Mouse (Mus musculus) megakaryocyte progenitor cell, adult 5-6 weeks (primary cell): ENCODE measurements around the gene Cog7. TPM values are rescaled to one million over a fixed set of nuclear protein-coding genes. Genes with fewer than 3 reads are reported as not detected.

ENCODE experiments used
- total RNA-seq, 2 experiments: library from RNA; stranded (forward) in 1 of 2; stranded (reverse) in 1 of 2; fragments of 157-497, 149-512 nt in 1 of 2; fragments of 200-1000 nt in 1 of 2; gene quantifications; 2 replicates each; pipeline versions ENCODE4 v1.2.3 to v1.2.4; 2015 to 2017

The Cog7 gene
- total RNA-seq, 2 experiments from 2014 or later = 15.1 to 19.2 TPM

Other genes starting within 250 kb of the Cog7 start
- gene Scnn1g, start 247.2 kb downstream of the Cog7 start, total RNA-seq (2015) = not detected in 2 replicates
- gene Scnn1g, start 247.2 kb downstream of the Cog7 start, total RNA-seq (2017) = not detected in 2 replicates
- not detected in 2 replicates for gene Scnn1b, start 116.7 kb downstream of the Cog7 start, total RNA-seq (2015)
- gene Scnn1b, start 116.7 kb downstream of the Cog7 start, total RNA-seq (2017) = not detected in 2 replicates
- 17.1 and 20.0 TPM in 2 replicates for gene Gga2, start 39.5 kb upstream of the Cog7 start, total RNA-seq (2015)
- 19.7 and 21.4 TPM in 2 replicates for gene Gga2, start 39.5 kb upstream of the Cog7 start, total RNA-seq (2017)
- gene Ubfd1, start 85.5 kb upstream of the Cog7 start, total RNA-seq (2015) = 36.5 and 37.1 TPM in 2 replicates
- 30.7 and 35.9 TPM in 2 replicates for gene Ubfd1, start 85.5 kb upstream of the Cog7 start, total RNA-seq (2017)
- gene Ears2, start 85.6 kb upstream of the Cog7 start, total RNA-seq (2015) = 4.1 and 5.7 TPM in 2 replicates
- gene Ears2, start 85.6 kb upstream of the Cog7 start, total RNA-seq (2017) = 6.6 and 7.7 TPM in 2 replicates
- gene Ndufab1, start 120.2 kb upstream of the Cog7 start, total RNA-seq (2015) = 277 and 282 TPM in 2 replicates
- gene Ndufab1, start 120.2 kb upstream of the Cog7 start, total RNA-seq (2017) = 77.0 and 77.4 TPM in 2 replicates
- gene Palb2, start 151.3 kb upstream of the Cog7 start, total RNA-seq (2015) = 26.8 and 26.9 TPM in 2 replicates
- gene Palb2, start 151.3 kb upstream of the Cog7 start, total RNA-seq (2017) = 21.9 and 22.2 TPM in 2 replicates
- gene Dctn5, start 151.3 kb upstream of the Cog7 start, total RNA-seq (2015) = 61.3 and 62.8 TPM in 2 replicates
- 75.4 and 83.6 TPM in 2 replicates for gene Dctn5, start 151.3 kb upstream of the Cog7 start, total RNA-seq (2017)
- 47.5 and 49.1 TPM in 2 replicates for gene Plk1, start 177.7 kb upstream of the Cog7 start, total RNA-seq (2015)
- 41.1 and 45.4 TPM in 2 replicates for gene Plk1, start 177.7 kb upstream of the Cog7 start, total RNA-seq (2017)
- gene Ern2, start 204.5 kb upstream of the Cog7 start, total RNA-seq (2015) = not detected in 2 replicates
- gene Ern2, start 204.5 kb upstream of the Cog7 start, total RNA-seq (2017) = not detected in 2 replicates
- gene Chp2, start 237.8 kb upstream of the Cog7 start, total RNA-seq (2015) = not detected in 2 replicates
- not detected in 2 replicates for gene Chp2, start 237.8 kb upstream of the Cog7 start, total RNA-seq (2017)